Mouse (Mus musculus): ENCODE measurements at regions not wholly inside any gene's neighbourhood (a gene's known extent, or its start where the extent isn't known, plus 50 kb on each side); places are given as distances from the start of the nearest gene placed in this dataset.

DNA sequence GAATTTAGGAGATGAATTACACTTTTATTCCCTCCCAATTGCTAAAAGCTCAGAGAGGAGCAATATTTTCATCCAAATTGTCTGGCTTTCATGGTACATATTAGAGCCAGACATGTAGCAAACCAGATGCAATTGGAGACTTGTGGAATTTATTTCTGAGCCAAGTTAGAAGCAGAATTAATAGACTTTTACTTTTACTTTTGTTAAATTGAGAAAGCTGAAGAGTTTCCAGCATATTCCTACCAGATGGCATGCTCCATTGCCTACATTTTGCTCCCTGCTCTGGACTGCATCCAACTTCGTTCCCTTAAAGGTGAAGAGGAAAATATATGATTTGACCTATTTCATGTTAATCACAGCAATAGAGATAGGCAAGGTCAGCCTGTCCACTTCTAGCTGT, 646.4 kb upstream of the Slit2 start:
- no peak for DNase-seq (ENCODE audit: low spot score)

DNA sequence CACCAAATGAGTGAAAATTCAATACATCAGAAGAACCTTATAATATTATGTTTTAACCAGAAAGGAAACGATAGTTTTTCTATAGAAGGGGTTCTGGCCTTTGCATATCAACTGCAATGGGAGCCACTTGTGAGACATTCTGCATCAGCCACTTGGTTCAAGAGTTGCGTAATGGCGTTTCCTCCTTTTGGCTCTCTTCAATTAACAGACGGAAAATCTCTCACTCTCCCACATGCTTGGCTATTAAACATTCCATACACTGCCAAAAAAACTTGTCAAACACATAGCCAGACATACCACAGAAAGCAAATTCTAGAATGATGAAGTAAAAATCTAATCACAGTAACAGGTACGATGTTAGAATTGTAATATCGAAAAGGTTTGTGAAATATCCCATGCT, 643.1 kb upstream of the Slit2 start:
- peak; percentile 16 for DNase-seq (ENCODE audit: low spot score)

DNA sequence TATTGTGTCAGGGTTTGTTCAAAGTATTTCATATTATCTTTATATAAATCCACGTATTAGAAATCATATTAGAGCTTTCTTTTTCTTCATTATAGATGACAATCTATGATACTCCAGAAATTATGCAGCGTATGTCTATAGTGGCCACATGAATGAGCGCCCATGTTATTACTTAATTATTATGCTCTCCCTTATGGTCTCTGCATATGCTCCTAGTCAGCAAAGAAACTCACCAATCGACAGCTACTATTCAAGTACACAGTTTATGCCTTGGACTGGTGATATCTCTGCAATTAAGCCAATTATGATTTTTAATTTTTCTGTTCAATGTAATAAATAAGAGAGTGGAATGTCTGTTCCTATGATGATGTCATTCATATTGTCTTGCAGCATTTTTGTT, 612.8 kb upstream of the Slit2 start:
- no peak for DNase-seq (ENCODE audit: low spot score)

DNA sequence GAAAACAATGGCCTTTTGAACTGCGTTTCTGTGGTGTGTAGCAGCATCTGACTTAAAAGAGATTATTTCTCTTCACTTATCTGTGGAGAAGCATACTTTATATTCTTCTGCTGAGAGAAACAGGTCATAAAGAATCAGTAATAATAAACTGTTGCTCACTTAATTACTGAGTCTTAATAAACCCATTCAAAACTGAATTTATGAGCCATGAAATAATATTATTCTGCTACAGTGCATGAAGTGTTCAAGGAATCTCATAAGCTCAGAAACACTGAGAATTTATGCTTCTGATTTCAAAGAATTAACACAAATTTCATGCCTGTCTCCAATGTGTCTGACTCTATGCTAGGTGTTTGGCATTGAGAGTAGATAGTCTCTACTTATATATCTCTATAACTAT, 597.0 kb upstream of the Slit2 start:
- DNase-seq (ENCODE audit: low spot score): no peak

DNA sequence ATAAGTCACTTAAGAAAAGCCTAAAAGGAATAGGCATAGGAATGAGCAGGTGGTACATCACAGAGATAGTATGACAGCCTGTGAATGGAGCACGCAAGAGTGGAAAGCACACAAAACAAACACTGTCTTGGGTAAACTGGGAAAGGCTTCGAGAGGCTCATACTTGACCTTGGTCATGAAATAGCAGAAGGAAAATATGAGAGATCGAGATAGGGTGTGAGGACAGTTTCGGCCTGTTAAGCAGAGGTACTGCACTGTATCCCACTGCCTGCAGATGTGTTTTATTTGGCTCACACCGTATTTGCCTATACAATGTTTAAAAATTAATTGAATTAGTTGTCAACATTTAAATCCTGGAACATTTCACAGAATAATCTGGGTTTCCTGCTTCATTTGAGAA, 596.2 kb upstream of the Slit2 start:
- no peak for DNase-seq (ENCODE audit: low spot score)

DNA sequence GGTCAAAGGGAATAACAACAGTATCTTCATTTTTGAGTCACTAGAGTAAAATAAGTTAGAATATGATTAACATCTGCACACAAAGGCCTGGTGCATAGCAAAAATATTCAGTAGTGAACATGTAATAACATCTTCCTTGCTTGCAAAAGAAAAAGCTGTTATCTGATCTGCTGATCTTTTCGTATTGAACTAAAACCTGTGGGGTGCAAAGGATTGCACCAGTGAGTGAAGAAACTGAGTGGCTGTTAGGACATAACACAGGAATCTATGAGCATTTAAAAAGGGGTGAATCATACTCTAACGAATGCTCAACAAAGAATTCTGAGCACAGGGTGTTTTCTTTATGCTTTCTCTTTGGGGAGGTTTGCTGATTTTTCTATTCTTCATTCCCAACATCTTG, 592.2 kb upstream of the Slit2 start:
- no peak for DNase-seq (ENCODE audit: low spot score)

DNA sequence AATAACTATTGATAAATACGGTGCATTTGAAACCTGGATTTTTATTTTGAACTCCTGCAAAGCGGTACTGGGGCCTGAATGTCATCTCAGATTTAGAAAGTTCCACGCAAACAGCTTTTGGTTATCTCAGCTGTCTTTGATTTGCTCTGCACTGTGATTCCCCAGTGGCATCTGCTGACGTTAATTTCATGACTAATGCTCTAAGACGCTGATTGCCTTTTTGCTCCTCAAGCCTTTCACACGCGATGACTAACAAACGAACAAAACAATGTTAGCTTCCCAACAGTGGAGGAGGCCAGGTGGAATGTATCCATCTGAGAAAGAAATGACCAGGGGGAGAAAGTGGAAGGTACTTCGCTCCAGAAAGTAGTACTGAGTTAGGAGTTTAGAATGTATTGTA, 586.1 kb upstream of the Slit2 start:
- DNase-seq (ENCODE audit: low spot score): no peak

DNA sequence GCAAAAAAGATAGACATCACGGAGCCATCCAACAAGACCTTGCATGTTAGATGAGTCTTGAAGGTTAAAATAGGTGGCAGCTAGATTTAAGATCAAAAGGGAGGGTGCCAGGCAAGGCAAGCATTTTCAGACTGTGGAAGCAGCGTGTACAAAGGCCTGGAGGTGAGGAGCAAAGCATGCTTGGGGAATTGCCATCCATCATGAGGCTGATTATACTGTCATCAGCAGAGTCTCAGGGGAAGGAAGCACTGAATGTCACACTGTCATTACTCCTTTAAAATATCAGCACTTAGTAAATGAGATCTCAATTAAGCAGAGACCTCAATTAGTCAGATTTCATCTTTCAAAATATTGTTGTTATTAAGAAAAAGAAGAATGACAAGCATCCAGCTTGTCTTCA, 561.0 kb upstream of the Slit2 start:
- no peak for DNase-seq (ENCODE audit: low spot score)

DNA sequence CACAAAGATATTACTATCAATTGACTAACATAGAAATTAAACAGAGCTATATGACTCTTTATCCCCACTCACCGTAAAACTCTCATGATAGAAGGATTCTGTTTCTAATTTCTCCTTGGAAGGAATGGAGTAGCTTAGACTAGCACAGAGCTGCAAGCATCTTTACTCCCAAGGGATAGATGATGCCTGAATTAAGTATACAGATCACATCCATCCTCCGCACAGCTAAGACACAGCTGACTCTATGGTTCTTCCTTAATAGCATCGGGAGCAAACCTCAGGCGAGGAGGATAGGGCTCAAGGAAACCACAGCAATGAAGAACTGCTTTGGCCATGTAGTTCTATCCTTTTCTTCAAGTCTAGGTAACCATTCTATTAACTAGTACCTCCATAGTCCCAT, 556.9 kb upstream of the Slit2 start:
- DNase-seq (ENCODE audit: low spot score): no peak

DNA sequence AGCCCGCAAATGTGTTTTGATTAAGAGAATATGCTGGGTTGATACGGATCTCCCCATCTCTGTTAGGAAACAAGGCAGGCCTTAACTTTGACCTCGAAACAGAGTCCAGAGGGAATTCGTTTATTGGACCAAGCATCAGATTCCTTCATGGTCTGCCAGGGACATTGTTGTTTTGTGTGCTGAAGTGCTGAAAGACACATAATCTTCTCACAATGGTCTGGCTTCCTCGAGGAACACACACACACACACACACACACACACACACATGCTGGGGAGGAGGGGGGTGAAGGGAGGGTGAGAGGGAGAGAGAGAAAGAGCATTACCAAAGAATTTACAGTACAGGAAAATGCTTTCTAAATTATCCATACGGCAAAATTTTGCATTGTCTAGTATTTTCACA, 556.5 kb upstream of the Slit2 start:
- DNase-seq (ENCODE audit: low spot score): no peak

DNA sequence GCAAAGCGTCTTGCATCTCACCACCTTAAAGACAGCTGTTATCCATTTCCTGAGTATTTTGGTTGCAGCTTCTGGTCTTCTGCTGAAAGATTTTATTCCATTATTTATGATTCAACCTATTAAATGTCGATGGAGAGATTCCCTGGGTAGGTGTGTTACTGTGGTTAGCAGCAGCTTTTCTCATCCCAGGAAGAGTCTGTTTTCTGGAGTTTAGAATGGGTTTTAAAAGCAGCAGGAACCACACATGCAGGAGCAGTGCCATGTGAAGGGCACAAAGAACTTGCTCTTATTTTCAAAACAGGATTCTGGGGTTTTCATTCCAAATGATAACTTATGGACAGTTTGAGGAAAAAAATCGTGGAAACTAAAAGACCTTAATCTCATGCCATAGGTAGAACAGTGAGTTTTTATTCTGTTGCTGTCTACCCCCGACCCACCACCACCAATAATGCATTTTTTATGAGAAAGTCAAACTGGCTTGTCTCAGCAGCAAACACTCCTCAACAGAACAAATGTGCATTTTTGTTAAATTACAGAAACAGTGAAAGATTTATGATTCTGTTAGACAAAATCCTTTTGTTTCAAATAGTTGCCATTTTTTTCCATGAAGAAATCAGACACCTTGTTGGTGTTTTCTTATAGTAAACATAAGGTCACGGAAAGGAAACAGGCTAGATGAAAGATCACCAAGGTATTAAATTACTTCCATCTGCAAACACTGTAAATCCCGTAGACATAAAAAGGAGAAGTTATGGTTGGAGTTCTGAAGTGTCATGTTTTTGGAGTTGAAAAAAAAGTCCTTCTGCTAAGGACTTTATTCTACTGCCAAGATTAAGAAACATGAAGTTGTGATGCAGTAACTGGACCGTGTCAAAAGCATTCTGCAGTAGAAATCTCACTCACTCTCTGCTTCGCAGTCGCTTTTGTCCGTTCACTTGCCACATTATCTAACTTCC, 553.4 kb upstream of the Slit2 start:
- no peak for DNase-seq (ENCODE audit: low spot score)

DNA sequence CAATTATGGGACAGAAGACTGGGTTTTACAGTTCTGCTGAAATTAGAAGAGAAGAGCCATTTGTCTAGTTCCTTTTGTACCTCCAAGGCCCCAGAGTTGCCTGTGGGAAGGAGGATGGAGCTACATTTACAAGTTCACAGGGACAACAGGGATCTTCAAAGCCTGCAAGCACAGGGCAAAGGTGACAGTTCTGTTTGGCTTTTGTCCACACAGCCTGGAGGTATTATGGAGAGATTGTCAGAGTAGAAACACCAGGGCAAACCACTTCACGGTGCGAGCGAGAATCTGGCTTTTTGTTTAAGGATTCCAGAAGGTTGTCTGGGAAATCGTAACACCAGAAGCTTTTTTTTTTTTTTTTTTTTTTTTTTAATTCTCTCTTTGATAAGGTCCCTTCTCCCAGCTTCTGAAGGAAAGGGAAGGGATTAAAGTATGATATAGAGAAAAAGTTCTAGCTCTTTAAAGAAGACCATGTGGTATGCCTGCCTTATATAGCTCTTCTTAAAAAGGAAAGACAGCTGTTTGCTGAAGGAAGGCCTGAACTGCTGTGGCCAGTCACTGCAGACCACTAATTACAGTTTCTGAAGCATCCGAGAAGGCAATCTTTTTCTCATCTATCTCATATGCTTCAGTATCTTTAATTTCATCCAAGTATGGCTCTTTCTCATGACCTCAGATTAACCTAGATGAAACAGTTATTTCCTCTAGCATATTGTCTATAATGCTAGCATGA, 551.2 kb upstream of the Slit2 start:
- DNase-seq (ENCODE audit: low spot score): no peak

DNA sequence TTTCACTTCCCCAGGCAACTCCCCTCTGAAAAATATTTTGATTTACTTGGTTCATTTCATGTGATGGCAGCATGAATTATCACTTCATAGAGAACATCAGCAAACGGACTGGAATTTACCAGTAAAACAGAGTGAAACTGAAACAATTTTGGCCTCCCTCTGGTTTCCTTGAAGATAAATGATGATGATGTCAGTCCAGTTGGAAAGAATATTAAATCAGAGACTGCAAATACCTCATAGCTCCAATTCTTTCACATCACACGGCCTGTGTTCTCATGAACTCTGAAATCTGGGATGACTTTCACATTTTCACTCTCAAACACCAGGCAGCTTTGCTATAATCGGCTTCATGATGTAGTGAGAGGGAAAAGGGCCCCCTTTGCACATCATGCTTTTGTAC, 546.5 kb upstream of the Slit2 start:
- peak; percentile 23 for DNase-seq (ENCODE audit: low spot score)

DNA sequence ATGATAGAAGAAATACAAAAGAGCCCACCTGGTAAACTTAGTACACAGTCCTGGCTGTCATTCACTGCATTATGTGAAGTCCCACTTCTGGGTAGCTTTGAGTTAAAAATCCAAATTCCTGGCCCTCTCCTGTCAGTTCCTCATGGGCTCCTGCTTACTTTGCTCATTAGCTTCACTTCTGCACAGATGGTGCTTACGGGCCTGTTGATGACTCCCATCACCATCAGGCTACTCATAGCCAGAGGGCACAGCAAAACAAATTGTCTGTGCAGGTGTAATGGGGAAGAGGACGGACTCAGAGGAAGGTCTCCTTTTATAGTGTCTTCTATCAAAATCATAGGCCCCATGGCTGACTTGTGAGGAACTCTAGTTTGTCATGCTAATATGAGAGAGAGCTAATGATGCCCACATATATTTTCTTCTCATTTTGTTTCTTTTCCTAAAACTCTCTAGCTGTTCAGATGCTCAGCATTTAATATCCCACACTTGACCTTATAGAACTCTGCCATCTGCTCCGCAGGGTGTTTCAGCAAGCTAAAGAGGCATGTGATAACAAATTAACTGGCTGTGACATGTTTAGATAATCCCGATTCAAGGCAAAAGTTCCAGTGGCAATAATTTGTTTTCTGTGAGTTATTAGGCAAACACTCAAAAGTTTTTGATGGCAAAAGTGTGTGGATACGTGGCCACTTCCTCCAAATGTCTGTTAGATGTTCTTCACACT, 536.5 kb upstream of the Slit2 start:
- DNase-seq (ENCODE audit: low spot score): no peak

DNA sequence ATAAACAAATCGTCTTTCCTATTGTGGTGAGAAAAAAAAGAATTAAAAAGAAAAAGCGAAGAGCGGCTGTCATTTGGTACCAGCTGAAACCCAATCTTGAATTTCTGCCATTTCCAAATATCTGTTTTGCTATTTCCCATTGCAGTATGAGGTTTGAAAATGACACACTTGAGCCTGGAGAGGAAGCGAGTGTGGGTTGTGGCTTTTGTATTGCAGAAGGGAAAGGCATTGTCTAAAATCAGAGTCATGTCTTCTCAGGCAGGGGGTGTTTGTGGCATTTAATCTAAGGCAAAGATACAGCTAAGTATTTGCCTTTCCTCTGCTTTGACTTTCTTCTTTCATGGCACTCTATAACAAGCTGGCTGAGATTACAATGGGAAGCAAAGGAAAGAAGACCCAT, 518.1 kb upstream of the Slit2 start:
- no peak for DNase-seq (ENCODE audit: low spot score)

DNA sequence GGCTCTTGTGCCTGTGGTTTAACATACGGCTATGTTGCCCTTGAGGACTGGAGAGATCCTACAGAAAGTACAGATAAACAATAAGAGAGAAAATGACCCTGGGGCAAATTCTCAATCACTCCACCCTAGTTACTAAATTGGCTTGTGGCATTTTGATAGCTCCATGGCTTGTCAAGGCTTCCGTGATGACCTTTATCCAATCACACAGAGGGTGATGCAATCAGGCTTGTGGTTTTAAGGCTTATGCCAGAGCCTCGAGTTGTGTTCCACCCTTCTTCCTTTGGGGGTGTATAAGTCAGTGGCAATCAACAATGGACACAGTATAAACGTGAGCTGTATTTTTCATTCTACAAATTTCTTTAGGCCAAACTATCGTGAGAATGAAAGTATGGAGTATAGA, 513.5 kb upstream of the Slit2 start:
- DNase-seq (ENCODE audit: low spot score): peak; percentile 11

DNA sequence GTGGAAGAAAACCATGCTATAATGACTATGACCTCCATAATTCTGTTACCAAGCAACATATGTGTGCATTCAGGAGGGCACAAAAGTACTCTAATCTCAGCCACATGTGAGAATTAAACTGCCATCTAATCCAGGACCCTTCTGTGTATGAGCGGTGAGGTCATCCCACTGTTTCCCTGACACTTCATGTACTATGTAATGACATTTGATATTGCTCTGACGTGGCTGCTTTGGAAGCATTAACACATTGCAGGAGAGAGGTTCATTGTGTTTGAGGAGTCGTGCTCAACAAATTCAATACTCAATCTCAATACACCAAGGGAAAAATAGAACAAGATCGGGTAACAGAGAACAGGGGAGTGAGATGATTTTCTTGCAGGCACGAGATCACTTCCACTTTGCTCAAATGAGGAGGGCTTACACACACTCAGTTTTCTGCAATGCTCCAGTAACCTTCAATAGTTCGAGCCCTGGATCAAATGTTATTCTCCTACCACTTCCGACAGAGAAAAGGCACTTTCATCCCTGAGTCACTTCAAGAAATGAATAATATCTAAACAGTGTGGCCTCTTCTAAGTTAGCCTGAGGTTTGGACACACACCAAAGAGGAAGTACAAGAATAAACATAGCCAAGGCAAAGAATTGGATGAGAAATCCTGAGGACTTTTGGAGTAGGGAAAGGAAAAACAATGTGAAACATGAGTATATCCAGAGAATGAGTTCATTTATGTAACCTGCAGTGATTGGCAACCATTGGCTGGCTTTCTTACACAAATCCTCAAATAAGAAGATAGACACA, 510.7 kb upstream of the Slit2 start:
- DNase-seq (ENCODE audit: low spot score): peak; percentile 67

DNA sequence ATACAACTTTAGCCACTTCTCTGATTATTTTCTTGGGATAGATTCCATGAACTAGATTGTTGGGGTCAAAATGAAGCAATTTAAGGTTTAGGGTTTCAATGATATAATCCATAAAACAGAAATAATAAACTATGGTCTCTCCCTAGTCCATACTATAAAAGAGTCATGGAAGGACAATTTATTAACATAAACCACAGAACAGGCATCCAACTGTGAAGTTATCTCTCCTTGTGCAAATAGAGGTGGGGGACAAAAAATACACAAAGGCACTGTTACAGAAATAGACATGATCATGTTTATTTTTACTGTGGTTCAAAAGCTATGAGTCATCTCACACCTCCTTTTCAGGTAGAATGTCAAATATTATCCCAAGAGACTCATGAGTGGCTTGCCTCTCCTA, 503.0 kb upstream of the Slit2 start:
- no peak for DNase-seq (ENCODE audit: low spot score)

DNA sequence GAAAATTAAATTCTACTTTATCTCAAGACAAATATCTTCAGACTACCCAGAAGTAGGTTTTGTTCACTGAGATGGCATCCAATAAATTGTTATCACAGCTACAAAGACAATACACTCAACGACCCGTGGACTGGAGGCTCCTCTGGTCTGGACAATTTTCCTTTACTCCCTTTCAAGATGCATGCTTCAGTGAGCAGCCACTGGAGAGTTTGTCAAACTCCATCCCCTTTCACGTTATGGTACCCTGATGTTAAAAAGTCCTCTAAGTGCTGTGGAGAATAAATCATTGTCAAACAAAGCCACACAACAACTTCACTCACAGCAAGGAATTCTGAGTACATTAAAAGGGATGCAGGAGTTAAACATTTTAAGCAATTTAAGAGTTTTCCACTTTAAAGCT, 486.7 kb upstream of the Slit2 start:
- DNase-seq (ENCODE audit: low spot score): no peak

DNA sequence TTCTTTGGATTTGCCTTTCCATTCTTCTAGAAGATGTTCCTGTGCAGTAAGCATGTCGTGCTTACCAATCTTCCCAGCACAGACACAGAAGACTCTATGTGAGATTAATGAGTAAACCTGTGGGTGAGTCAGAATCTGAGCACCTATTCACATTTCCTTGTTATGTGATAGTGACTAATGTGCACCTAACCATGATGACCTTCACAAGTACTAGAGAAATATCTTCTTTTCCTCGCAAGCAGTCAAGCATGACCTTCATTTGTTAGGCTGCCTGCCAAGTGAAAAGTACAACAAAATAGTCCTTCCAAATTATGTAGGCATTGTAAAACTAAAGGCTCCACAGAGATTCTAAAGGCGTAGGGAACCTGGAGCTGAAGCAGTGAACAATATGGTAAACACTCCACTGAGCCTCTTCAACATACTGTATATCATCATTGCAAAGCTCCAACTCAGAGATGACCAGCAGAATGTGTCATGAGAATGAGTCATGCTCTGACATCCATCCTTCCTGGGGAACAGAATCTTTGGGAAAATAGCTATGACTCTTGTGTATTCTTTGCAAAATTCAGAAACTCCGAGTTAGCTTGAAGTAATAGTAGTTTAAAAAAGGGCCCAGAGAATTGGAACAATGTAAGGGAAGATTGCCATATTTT, 480.0 kb upstream of the Slit2 start:
- DNase-seq (ENCODE audit: low spot score): no peak

DNA sequence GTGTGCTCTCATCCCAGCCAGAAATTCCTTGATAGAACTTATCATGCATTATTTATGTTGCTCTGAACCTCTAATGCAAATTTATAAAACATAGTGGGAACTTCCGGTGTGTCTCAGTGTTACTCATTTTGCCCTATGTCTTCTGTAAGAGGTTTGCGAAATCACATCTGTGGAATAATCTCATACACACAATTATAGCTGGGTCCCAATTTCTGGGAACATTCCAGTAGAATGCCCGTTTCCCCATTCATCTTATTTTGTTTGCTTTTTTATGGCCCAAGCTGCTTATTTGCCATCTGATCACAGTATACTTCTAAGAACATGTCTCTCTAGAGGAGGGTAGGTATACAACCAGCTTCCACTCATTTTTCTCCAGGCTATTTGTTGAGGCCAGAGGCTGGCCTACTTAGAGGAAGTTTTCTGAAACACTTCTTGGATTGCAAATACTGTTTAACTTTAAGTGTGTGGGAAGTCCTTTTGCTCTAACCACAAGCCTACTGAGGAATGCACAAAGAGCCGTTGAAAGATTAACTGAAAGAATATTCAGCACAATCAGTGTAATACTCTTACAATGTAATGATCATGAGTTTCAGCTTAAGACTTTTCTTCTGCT, 474.1 kb upstream of the Slit2 start:
- peak; percentile 21 for DNase-seq (ENCODE audit: low spot score)
